Mouse (Mus musculus): ENCODE data around the gene Ifit1.
"Not testable (repeated sequence)": the region's sequence is repeated elsewhere in the genome, so short reads cannot be mapped to it uniquely, and the experiment has no call there.

Gene Ifit1

DNA sequence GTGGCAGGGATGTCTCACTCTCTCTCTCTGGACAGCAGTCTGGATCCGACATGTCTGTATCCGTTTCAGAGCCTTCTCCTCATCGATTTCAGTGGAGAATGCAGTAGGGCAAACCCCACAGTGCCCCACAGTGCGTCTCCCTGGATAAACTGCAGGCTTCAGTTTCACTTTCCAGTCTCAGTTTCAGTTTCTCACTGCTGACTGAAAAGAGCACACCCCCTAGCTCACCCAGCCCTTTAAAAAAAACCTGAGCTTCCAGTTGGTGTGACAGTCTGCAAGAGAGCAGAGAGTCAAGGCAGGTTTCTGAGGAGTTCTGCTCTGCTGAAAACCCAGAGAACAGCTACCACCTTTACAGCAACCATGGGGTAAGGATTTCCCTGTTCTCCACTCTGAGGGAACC, at the start of gene Ifit1, which contains the start of gene Ifit1bl2:
TSS of gene Ifit1 (plus strand) at position 249 of the 400 bp plus-strand sequence.
TSS of gene Ifit1bl2 (minus strand) at position 121 of the 400 bp plus-strand sequence.
- DNase-seq (ENCODE audit: low read depth, low spot score), result no peak

DNA sequence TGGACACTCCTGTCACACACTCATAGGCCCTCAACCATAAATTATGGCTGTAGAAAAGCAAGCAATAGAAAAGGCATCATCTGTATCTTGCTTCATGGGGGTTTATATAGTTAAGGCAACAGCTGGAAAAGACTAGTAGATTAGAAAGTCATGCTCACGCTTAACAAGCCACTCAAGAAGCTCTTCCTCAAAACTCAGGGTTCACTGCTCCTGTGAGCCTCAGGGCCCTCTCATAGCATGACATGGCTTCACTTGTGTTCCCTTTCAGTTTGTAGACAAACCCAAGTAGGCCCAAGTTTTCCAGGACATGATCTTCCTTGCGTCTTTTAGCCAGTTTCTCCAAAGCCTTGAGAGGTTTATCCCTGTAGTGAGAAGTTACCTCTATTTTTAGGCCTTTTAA, 47.2 kb upstream of the Ifit1 start:
- no peak for DNase-seq (ENCODE audit: low read depth, low spot score)

DNA sequence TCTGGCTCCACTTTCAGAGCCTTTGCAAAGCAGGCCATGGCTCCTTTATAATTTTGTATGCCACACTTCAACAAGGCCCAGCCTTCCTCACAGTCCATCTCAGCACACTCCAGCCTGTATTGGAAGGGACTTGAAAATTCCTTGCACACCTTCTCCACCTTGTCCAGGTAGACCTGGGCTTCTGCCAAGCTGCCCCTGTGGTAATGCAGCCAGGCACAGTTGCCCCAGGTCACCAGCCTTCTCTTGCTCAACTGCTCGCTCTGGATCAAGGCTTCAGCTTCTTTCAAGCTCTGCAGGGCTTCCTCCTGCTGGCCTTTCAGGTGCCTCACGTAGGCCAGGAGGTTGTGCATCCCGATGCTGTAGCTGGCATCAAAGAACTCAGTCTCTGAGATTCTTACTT, 46.1 kb upstream of the Ifit1 start:
- DNase-seq (ENCODE audit: low read depth, low spot score), result not testable (repeated sequence)

- no peak for DNase-seq (ENCODE audit: low read depth, low spot score)
Measured at GRCm38 (mm10) chr19:34596811-34597210, 43.9 kb upstream of the Ifit1 start.

GRCm38 (mm10) chr19:34598341-34598740, 42.3 kb upstream of the Ifit1 start:
- DNase-seq (ENCODE audit: low read depth, low spot score), result no peak

DNA sequence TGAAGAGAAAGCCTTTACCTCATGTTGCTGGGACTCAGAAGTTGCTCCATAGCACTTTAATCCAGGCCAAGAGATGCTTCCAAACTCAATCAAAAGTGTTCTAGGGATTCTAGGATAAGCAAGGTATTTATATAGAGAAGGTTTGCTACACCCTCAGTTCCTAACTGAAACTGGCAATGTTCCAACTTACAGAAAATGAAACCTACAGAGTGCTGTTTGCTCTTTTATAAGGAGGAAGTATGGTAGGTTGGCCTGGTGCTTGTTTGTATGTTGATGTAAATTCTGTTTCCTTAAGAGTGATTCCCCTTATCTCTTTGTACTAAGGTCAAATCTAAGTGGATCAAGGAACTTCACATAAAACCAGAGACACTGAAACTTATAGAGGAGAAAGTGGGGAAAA, 41.4 kb upstream of the Ifit1 start:
- DNase-seq (ENCODE audit: low read depth, low spot score), result not testable (repeated sequence)

DNA sequence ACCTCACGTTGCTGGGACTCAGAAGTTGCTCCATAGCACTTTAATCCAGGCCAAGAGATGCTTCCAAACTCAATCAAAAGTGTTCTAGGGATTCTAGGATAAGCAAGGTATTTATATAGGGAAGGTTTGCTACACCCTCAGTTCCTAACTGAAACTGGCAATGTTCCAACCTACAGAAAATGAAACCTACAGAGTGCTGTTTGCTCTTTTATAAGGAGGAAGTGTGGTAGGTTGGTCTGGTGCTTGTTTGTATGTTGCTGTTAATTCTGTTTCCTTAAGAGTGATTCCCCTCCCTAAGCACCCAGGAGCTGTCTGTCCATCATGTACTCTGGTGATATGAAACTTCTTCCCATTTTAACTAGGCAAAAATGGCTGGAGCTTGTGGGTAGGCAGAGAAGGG, 38.8 kb upstream of the Ifit1 start, which contains the start of gene Ifit1bl1:
TSS of gene Ifit1bl1 (minus strand) at position 69 of the 400 bp plus-strand sequence.
- DNase-seq (ENCODE audit: low read depth, low spot score), result not testable (repeated sequence)

DNA sequence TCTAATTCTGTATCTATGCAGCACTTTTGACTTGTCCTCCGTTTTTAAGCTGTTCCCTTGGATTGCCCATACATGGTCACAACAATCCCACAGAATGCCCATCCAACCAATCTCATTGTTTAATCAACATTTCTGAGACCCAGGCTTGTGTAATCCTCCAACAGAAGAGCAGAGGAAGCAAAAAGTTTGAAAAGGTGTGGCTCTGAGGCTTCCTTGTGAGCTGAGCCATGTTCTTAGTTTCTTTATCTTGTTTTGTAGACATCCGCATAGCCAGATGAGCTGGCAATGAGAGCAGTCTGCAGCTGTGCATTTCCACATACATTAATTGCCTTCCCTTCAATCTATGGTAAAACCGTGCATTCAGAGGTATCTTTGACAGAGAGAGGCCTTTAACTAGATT, 35.2 kb upstream of the Ifit1 start:
- no peak for DNase-seq (ENCODE audit: low read depth, low spot score)

GRCm38 (mm10) chr19:34607237-34608051, 33.2 kb upstream of the Ifit1 start, which contains the start of gene Ifit3b:
TSS of gene Ifit3b (plus strand) at chr19:34607970.
- not testable (repeated sequence) for DNase-seq (ENCODE audit: low read depth, low spot score)

DNA sequence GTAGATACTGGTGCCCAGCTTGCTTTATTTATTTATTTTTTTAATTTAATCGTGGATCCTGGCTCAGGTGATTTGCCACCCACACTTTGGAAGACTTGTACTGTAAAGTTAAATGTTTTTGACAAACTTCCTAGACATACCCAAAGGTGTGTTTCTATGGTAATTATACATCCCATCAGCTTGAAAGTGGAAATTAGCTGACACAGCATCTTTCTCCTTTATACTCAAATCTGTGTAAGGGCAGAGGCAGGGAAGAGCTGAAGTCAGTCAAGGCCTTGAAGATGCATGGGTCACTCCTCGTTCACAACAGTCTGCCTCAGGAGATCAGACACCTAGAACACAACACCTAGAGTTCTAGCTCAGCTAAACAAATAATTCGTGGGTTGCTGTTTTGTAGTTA, 30.6 kb upstream of the Ifit1 start:
- DNase-seq (ENCODE audit: low read depth, low spot score), result not testable (repeated sequence)

GRCm38 (mm10) chr19:34612243-34613001, 28.2 kb upstream of the Ifit1 start:
- not testable (repeated sequence) for DNase-seq (ENCODE audit: low read depth, low spot score)

DNA sequence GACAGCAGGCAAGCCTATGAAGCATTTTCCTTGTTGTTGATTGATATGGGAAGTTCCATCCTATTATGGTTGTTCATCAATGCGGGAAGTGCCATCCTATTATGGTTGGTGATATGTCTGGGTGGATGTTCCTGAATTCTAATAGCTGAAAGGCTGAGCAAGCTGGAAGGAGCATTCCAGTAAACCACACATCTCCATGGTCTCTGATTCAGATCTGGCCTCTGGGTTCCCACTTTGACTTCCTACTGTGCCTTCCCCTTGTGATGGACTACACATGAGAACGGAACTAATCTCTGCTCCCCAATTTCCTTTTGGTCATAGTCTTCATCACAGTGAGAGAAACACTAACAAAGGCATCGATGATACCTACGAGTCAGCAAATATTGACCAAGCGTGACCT, 19.8 kb upstream of the Ifit1 start:
- DNase-seq (ENCODE audit: low read depth, low spot score), result no peak

DNA sequence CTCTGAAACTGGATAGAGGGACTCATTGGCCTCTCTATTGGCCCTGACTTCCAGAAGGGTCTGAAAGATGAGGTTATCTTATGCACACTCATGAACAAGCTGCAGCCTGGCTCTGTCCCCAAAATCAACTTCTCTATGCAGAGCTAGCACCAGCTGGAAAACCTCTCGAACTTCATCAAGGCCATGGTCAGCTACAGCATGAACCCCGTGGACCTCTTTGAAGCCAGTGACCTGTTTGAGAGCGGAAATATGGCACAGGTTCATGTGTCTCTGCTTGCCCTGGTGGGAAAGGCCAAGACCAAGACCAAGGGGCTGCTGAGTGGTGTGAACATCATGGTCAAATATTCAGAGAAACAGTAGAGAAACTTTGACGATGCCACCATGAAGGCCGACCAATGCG, 16.9 kb upstream of the Ifit1 start:
- no peak for DNase-seq (ENCODE audit: low read depth, low spot score)

- DNase-seq (ENCODE audit: low read depth, low spot score), result no peak
Measured at GRCm38 (mm10) chr19:34624663-34625062, 16.0 kb upstream of the Ifit1 start.

DNA sequence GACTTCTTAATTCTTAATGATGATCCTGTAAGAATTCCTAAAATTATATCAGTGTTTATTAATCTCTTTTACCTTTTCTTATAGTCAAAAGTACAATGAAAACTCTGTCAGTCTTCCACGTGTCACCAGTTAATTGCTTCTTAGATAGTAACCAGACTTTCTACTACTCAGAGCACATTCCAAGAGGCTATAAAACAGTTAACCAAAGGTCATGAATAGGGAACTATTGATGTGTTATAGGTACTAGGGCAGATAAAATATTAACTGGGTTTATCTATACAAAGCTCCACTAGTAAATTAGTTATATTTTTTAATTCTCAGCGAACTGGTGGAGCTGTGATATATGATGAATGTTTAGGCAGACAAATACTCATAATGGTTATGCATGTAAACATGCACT, 13.2 kb upstream of the Ifit1 start:
- no peak for DNase-seq (ENCODE audit: low read depth, low spot score)

GRCm38 (mm10) chr19:34631487-34631886, 9.2 kb upstream of the Ifit1 start:
- no peak for DNase-seq (ENCODE audit: low read depth, low spot score)

DNA sequence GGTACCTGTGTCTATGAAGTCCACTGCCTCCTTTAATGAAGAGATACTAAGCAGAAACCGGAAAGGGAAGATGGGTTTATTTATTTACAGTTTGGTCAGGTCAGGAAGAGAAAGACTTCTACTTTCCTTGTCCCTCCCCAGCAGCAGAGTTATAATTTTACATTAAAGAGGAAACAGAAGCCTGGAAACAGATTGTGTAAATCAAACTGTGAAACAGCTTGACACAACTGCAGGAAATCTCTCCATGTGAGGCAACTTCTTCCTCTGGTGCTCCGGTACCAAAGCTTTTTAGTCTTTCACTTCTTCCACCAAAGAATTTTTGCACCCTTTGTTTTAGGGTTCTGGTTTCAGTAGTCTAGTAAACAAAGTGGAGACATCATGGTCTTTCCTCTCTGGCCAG, 7.2 kb upstream of the Ifit1 start:
- DNase-seq (ENCODE audit: low read depth, low spot score), result no peak

DNA sequence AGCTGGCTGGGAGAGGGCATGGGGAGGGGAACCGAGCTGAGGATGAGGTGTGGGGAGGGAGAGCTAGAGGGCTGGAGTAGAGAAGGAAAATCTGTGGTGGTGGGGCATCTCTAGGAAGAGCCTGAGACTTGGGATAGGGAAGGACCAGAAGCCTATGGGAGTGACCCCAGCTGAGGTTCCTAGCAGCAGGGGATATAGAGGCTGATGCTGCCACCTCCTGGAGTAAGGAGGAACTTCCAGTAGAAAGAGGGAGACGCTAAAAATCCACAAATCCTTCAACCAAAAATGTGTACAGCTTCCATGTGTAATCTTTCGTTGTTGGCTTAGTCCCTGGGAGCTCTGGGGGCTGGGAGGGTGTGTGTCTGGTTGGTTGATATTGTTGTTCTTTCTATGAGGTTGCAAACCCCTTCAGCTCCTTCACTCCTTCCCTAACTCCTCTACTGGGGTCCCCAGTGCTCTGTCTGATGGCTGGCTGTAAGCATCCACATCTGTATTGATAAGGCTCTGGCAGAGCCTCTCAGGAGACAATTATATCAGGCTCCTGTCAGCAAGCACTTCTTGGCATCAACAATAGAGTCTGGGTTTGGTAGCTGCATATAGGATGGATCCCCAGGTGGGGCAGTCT, 3.6 kb upstream of the Ifit1 start:
- DNase-seq (ENCODE audit: low read depth, low spot score), result peak; percentile 52

DNA sequence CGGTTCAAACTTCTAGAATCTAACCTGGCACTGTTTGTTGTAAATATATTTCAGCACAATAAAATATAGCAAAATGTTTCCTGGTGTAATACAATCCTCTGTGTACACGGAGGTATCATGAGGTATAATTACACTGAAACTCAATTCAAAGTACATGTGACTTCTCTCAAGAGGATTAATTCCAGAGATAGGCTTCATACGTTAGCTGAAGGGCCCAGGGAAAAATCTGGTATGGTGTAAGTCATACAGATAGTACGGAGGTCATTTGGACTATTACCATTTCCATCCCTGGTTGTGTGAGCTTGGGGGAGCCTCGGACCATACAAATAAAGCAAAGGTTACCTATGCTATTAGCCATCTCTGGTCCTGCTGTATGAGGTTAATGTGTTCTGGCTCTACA, 1.9 kb downstream of the Ifit1 start:
- DNase-seq (ENCODE audit: low read depth, low spot score), result no peak

GRCm38 (mm10) chr19:34647630-34648029, 7.0 kb downstream of the Ifit1 start:
- not testable (repeated sequence) for DNase-seq (ENCODE audit: low read depth, low spot score)

DNA sequence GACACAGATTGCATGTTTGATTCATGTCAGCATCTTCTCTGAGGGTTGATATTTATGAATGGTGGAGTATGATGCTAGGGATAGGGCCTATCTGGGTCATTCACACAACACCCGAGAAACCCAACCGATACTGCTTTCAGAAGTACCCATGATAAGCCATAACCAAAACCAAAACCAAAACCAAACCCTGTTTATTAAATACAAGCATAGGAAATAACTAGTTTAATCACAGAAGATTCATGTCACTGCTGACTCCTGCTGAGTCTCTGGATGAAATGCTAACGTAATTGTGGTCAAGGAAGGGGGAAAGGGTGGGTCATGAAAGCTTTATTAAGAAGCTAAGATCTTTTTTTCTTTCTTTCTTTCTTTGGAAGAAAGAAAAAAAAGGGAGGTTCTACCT, 9.6 kb downstream of the Ifit1 start:
- no peak for DNase-seq (ENCODE audit: low read depth, low spot score)

- no peak for DNase-seq (ENCODE audit: low read depth, low spot score)
Measured at GRCm38 (mm10) chr19:34650997-34651396, 10.3 kb downstream of the Ifit1 start.

Measured in ES-CJ7 (cell line).